Mouse (Mus musculus): ENCODE results near the gene Gpx7.
"Not testable (repeated sequence)": the region's sequence is repeated elsewhere in the genome, so short reads cannot be mapped to it uniquely, and the experiment has no call there.

Gpx7 gene

GRCm38 (mm10) chr4:108391124-108391523 lies 15.6 kb downstream of the Gpx7 start:
- in situ Hi-C loops (cut with MboI, MseI), result no loop called here

- in situ Hi-C loops (cut with MboI, MseI), result no loop called here
Measured at GRCm38 (mm10) chr4:108388741-108389140, 18.0 kb downstream of the Gpx7 start.

GRCm38 (mm10) chr4:108387681-108388253 lies 19.0 kb downstream of the Gpx7 start:
- in situ Hi-C loops (cut with MboI, MseI), result no loop called here

- in situ Hi-C loops (cut with MboI, MseI), result no loop called here
Measured at GRCm38 (mm10) chr4:108387106-108387505, 19.7 kb downstream of the Gpx7 start.

GRCm38 (mm10) chr4:108386087-108386486 lies 20.7 kb downstream of the Gpx7 start:
- in situ Hi-C loops (cut with MboI, MseI), result no loop called here

GRCm38 (mm10) chr4:108383183-108383714 lies 23.5 kb downstream of the Gpx7 start, which contains the start of gene Shisal2a:
Gene Shisal2a (minus strand): TSS chr4:108383349.
- in situ Hi-C loops (cut with MboI, MseI), result no loop called here

GRCm38 (mm10) chr4:108380146-108380545 lies 26.6 kb downstream of the Gpx7 start:
- in situ Hi-C loops (cut with MboI, MseI), result no loop called here

GRCm38 (mm10) chr4:108379476-108379875 lies 27.3 kb downstream of the Gpx7 start:
- in situ Hi-C loops (cut with MboI, MseI), result no loop called here

GRCm38 (mm10) chr4:108372166-108372565 lies 34.6 kb downstream of the Gpx7 start:
- in situ Hi-C loops (cut with MboI, MseI), result no loop called here

GRCm38 (mm10) chr4:108371421-108371820 lies 35.3 kb downstream of the Gpx7 start:
- in situ Hi-C loops (cut with MboI, MseI), result no loop called here

- in situ Hi-C loops (cut with MboI, MseI), result no loop called here
Measured at GRCm38 (mm10) chr4:108370409-108370808, 36.4 kb downstream of the Gpx7 start.

- in situ Hi-C loops (cut with MboI, MseI), result no loop called here
Measured at GRCm38 (mm10) chr4:108369254-108369653, 37.5 kb downstream of the Gpx7 start.

- in situ Hi-C loops (cut with MboI, MseI), result no loop called here
Measured at GRCm38 (mm10) chr4:108364111-108364476, 42.7 kb downstream of the Gpx7 start.

- in situ Hi-C loops (cut with MboI, MseI), result no loop called here
Measured at GRCm38 (mm10) chr4:108363355-108364110, 43.2 kb downstream of the Gpx7 start.

- in situ Hi-C loops (cut with MboI, MseI), result no loop called here
Measured at GRCm38 (mm10) chr4:108362321-108363261, 44.2 kb downstream of the Gpx7 start.

- in situ Hi-C loops (cut with MboI, MseI), result no loop called here
Measured at GRCm38 (mm10) chr4:108360136-108361055, 46.4 kb downstream of the Gpx7 start.

GRCm38 (mm10) chr4:108358498-108358897 lies 48.3 kb downstream of the Gpx7 start:
- in situ Hi-C loops (cut with MboI, MseI), result no loop called here

GRCm38 (mm10) chr4:108357458-108357857 lies 49.3 kb downstream of the Gpx7 start:
- in situ Hi-C loops (cut with MboI, MseI), result no loop called here

- in situ Hi-C loops (cut with MboI, MseI), result not testable (repeated sequence)
Measured at GRCm38 (mm10) chr4:108353591-108353990, 53.2 kb downstream of the Gpx7 start.

- in situ Hi-C loops (cut with MboI, MseI), result no loop called here
Measured at GRCm38 (mm10) chr4:108350819-108351218, 55.9 kb downstream of the Gpx7 start.

Data from regulatory T cell (primary cell).